ENCODE assay signal across 10 mouse cellular contexts in genomic region chr9:67799078-67799819, GRCm38 (mm10). TPM values are rescaled to one million over a fixed set of nuclear protein-coding genes. Genes with fewer than 3 reads are reported as not detected.
DNase-seq lines count a peak whose midpoint lies in the region; ATAC-seq and TF ChIP-seq lines count a peak whose summit lies in the region.
"Had no signal": no experiment of that assay in that cellular context is flagged by ENCODE, and none has a peak within 500 bp of the region (broad histone marks: within the 10 kb centered on the region; RNA-seq: fewer than 3 reads in every experiment).

No protein-coding gene starts in this region.

- H3K79me2 ChIP-seq in myocyte (ENCODE audit: control insufficient read depth, insufficient read depth) = no peaks in the 10 kb centered on the region

- H3K9ac ChIP-seq in embryonic facial prominence, embryonic 14.5 days (ENCODE audit: low read depth, low read length) = no peak overlapping the region
- no peak overlapping the region for H3K9ac ChIP-seq in lung, embryonic 14.5 days
- H3K9ac ChIP-seq: neural tube, embryonic 15.5 days had no signal

- no peak for TF ChIP-seq CTCF in lung, embryonic 14.5 days (IDR thresholded peaks at IDR 0.05; ENCODE audit: low read depth)

- DNase-seq in embryonic facial prominence, embryonic 14.5 days (ENCODE audit: low spot score) = peak; percentile 34
- no peak for DNase-seq in embryonic facial prominence, embryonic 10.5 days (ENCODE audit: low spot score)
- peak; percentile 34 for DNase-seq in lung, embryonic 14.5 days
- DNase-seq in lung, postnatal 4 days = no peak
- DNase-seq in adrenal gland, postnatal 14 days = peak; percentile 57
- no peak for DNase-seq in cerebellum, postnatal 36 days
- no peak for DNase-seq in testis, postnatal 10 days (ENCODE audit: low spot score)
- DNase-seq: kidney, adult 2 months had no signal

- no peaks in the 10 kb centered on the region for H3K9me3 ChIP-seq in embryonic facial prominence, embryonic 14.5 days (ENCODE audit: control insufficient read depth, low read length)
- no peaks in the 10 kb centered on the region for H3K9me3 ChIP-seq in embryonic facial prominence, embryonic 10.5 days
- no peaks in the 10 kb centered on the region for H3K9me3 ChIP-seq in lung, embryonic 14.5 days (ENCODE audit: low read depth, low read length)
- H3K9me3 ChIP-seq: neural tube, embryonic 15.5 days had no signal

- TF ChIP-seq POLR2A in myocyte (IDR thresholded peaks at IDR 0.05; ENCODE audit: insufficient read length, low read depth) = no peak

- no peak overlapping the region for H3ac ChIP-seq in myocyte (ENCODE audit: control insufficient read depth, insufficient read length)

- no peak overlapping the region for H3K27ac ChIP-seq in embryonic facial prominence, embryonic 14.5 days (replicated peaks; ENCODE audit: low read depth, low read length)
- H3K27ac ChIP-seq in embryonic facial prominence, embryonic 10.5 days (replicated peaks) = no peak overlapping the region
- H3K27ac ChIP-seq in lung, embryonic 14.5 days (ENCODE audit: low read depth) = peak overlapping the region; percentile 43; the same call in 1 of the 2 replicates
- H3K27ac ChIP-seq: neural tube, embryonic 15.5 days had no signal

- no peaks in the 10 kb centered on the region for H3K27me3 ChIP-seq in embryonic facial prominence, embryonic 14.5 days (replicated peaks; ENCODE audit: control insufficient read depth, insufficient read depth, low read length)
- H3K27me3 ChIP-seq in embryonic facial prominence, embryonic 10.5 days (replicated peaks; ENCODE audit: low read depth, poor library complexity, severe bottlenecking) = peaks cover 3% of the 10 kb centered on the region; the same call in 1 of the 2 replicates
- H3K27me3 ChIP-seq in lung, embryonic 14.5 days (ENCODE audit: insufficient read depth, low read length) = no peaks in the 10 kb centered on the region
- H3K27me3 ChIP-seq in myocyte (ENCODE audit: control insufficient read depth, insufficient read depth, insufficient read length) = peaks cover 5% of the 10 kb centered on the region
- H3K27me3 ChIP-seq: neural tube, embryonic 15.5 days had no signal

- H3K4me3 ChIP-seq in embryonic facial prominence, embryonic 14.5 days (ENCODE audit: low read depth, low read length) = no peak overlapping the region
- H3K4me3 ChIP-seq in embryonic facial prominence, embryonic 10.5 days = no peak overlapping the region
- H3K4me3 ChIP-seq in lung, embryonic 14.5 days (ENCODE audit: low read depth, low read length) = no peak overlapping the region
- no peak overlapping the region for H3K4me3 ChIP-seq in myocyte
- H3K4me3 ChIP-seq: neural tube, embryonic 15.5 days had no signal

- WGBS in embryonic facial prominence, embryonic 14.5 days = 54% methylated on average over 14 of the region's 14 CpGs
- 82% methylated on average over 14 of the region's 14 CpGs for WGBS in embryonic facial prominence, embryonic 10.5 days
- WGBS in lung, embryonic 14.5 days = 53% methylated on average over 14 of the region's 14 CpGs

- H3K4me2 ChIP-seq in embryonic facial prominence, embryonic 14.5 days (ENCODE audit: low read depth, low read length) = no peak overlapping the region
- no peak overlapping the region for H3K4me2 ChIP-seq in lung, embryonic 14.5 days
- peak overlapping the region; percentile 12 for H3K4me2 ChIP-seq in myocyte (ENCODE audit: low read depth)
- H3K4me2 ChIP-seq: neural tube, embryonic 15.5 days had no signal

- ATAC-seq in embryonic facial prominence, embryonic 14.5 days (ENCODE audit: low read depth) = peak; percentile 57; the same call in 1 of the 2 replicates
- no peak for ATAC-seq in lung, embryonic 14.5 days (ENCODE audit: insufficient read depth)

- peaks cover 14% of the 10 kb centered on the region for H3K4me1 ChIP-seq in embryonic facial prominence, embryonic 14.5 days (ENCODE audit: control insufficient read depth, insufficient read depth, low read length)
- peaks cover 9% of the 10 kb centered on the region for H3K4me1 ChIP-seq in embryonic facial prominence, embryonic 10.5 days
- H3K4me1 ChIP-seq in lung, embryonic 14.5 days (ENCODE audit: insufficient read depth) = no peaks in the 10 kb centered on the region; the same call in 1 of the 2 replicates

- H3K36me3 ChIP-seq in embryonic facial prominence, embryonic 14.5 days (ENCODE audit: control insufficient read depth, insufficient read depth, low read length) = no peaks in the 10 kb centered on the region
- H3K36me3 ChIP-seq in embryonic facial prominence, embryonic 10.5 days (replicated peaks) = no peaks in the 10 kb centered on the region
- no peaks in the 10 kb centered on the region for H3K36me3 ChIP-seq in lung, embryonic 14.5 days (ENCODE audit: insufficient read depth)
- H3K36me3 ChIP-seq in myocyte (ENCODE audit: control insufficient read depth, insufficient read depth) = no peaks in the 10 kb centered on the region
- H3K36me3 ChIP-seq: neural tube, embryonic 15.5 days had no signal

TF ChIP-seq in myocyte, 11 proteins besides CTCF, POLR2A, EP300 and RAD21:
- TF ChIP-seq USF1 (IDR thresholded peaks at IDR 0.05; ENCODE audit: low read depth) (no peak), MYOG (IDR thresholded peaks at IDR 0.05; ENCODE audit: control insufficient read depth in 1 of 3, insufficient read depth in 1 of 3, insufficient read length in 2 of 3, low read depth in 2 of 3) (no peak), E2F4 (IDR thresholded peaks at IDR 0.05; ENCODE audit: insufficient read depth) (no peak), REST (IDR thresholded peaks at IDR 0.05; ENCODE audit: insufficient read depth, insufficient read length) (no peak), POLR2AphosphoS2 (IDR thresholded peaks at IDR 0.05; ENCODE audit: insufficient read length, low read depth) (no peak), MAX (IDR thresholded peaks at IDR 0.05; ENCODE audit: low read depth) (no peak), MYOD1 (IDR thresholded peaks at IDR 0.05; ENCODE audit: control insufficient read depth in 1 of 3, insufficient read length in 2 of 3, low read depth in 2 of 3) (no peak), SRF (IDR thresholded peaks at IDR 0.05; ENCODE audit: control insufficient read depth, insufficient read length, low read depth) (no peak)

RNA-seq across cellular contexts. Expression of gene C2cd4a, which starts 32.9 kb away (rescaled TPM):
- 0.28 and 0.34 TPM in 2 replicates for polyA plus RNA-seq in embryonic facial prominence, embryonic 14.5 days (2014; fragmentation: Nextera tagmentation; extraction: Ambion mirVana)
- polyA plus RNA-seq in embryonic facial prominence, embryonic 10.5 days (2016; fragmentation: Nextera tagmentation; extraction: Ambion mirVana) = not detected in 2 replicates
- polyA plus RNA-seq in lung, embryonic 14.5 days (2014; fragmentation: Nextera tagmentation; extraction: Ambion mirVana) = 1.3 and 1.9 TPM in 2 replicates
- 0.34 TPM in 1 of 2 replicates, not detected in the other for total RNA-seq in adrenal gland, postnatal 14 days (2021)
- not detected for polyA plus RNA-seq in myocyte (2012; fragmentation: generic; extraction: Trizol)

RNA-seq across cellular contexts. Expression of gene C2cd4b, which starts 40.0 kb away (rescaled TPM):
- 0.38 and 1.0 TPM in 2 replicates for polyA plus RNA-seq in embryonic facial prominence, embryonic 14.5 days (2014; fragmentation: Nextera tagmentation; extraction: Ambion mirVana)
- polyA plus RNA-seq in embryonic facial prominence, embryonic 10.5 days (2016; fragmentation: Nextera tagmentation; extraction: Ambion mirVana) = 0.14 and 0.19 TPM in 2 replicates
- polyA plus RNA-seq in lung, embryonic 14.5 days (2014; fragmentation: Nextera tagmentation; extraction: Ambion mirVana) = 1.1 and 1.7 TPM in 2 replicates
- total RNA-seq in adrenal gland, postnatal 14 days (2021) = 0.45 and 0.78 TPM in 2 replicates
- polyA plus RNA-seq in myocyte (2012; fragmentation: generic; extraction: Trizol) = not detected
- polyA plus RNA-seq: kidney, adult 2 months had no signal

RNA-seq across cellular contexts. Expression of gene Vps13c, which starts 40.9 kb away (rescaled TPM):
- polyA plus RNA-seq in embryonic facial prominence, embryonic 14.5 days (2014; fragmentation: Nextera tagmentation; extraction: Ambion mirVana) = 5.2 and 6.0 TPM in 2 replicates
- 3.5 and 4.0 TPM in 2 replicates for polyA plus RNA-seq in embryonic facial prominence, embryonic 10.5 days (2016; fragmentation: Nextera tagmentation; extraction: Ambion mirVana)
- polyA plus RNA-seq in lung, embryonic 14.5 days (2014; fragmentation: Nextera tagmentation; extraction: Ambion mirVana) = 6.6 TPM in 2 replicates
- 43.3 and 46.2 TPM in 2 replicates for total RNA-seq in adrenal gland, postnatal 14 days (2021)
- 7.3 TPM for polyA plus RNA-seq in myocyte (2012; fragmentation: generic; extraction: Trizol)

Comparison
In these comparisons a context has a peak if more than half of its experiments do, and no peak if none do; other contexts are left out.
1. DNase-seq: peak in embryonic facial prominence, embryonic 14.5 days (single experiment), lung, embryonic 14.5 days (single experiment) and adrenal gland, postnatal 14 days (single experiment); none in embryonic facial prominence, embryonic 10.5 days (single experiment), lung, postnatal 4 days (0 of 2), cerebellum, postnatal 36 days (0 of 2) and testis, postnatal 10 days (single experiment).